Mouse (Mus musculus): ENCODE results near the gene Atp1a2. TPM values are rescaled to one million over a fixed set of nuclear protein-coding genes. Genes with fewer than 3 reads are reported as not detected.
A peak's percentile ranks its signal among the peaks of the same experiment; 100 is the strongest.

Gene Atp1a2
- polyA plus RNA-seq (2015; fragmentation: Nextera tagmentation; extraction: Ambion mirVana): 17.6 and 17.8 TPM in 2 replicates

DNA sequence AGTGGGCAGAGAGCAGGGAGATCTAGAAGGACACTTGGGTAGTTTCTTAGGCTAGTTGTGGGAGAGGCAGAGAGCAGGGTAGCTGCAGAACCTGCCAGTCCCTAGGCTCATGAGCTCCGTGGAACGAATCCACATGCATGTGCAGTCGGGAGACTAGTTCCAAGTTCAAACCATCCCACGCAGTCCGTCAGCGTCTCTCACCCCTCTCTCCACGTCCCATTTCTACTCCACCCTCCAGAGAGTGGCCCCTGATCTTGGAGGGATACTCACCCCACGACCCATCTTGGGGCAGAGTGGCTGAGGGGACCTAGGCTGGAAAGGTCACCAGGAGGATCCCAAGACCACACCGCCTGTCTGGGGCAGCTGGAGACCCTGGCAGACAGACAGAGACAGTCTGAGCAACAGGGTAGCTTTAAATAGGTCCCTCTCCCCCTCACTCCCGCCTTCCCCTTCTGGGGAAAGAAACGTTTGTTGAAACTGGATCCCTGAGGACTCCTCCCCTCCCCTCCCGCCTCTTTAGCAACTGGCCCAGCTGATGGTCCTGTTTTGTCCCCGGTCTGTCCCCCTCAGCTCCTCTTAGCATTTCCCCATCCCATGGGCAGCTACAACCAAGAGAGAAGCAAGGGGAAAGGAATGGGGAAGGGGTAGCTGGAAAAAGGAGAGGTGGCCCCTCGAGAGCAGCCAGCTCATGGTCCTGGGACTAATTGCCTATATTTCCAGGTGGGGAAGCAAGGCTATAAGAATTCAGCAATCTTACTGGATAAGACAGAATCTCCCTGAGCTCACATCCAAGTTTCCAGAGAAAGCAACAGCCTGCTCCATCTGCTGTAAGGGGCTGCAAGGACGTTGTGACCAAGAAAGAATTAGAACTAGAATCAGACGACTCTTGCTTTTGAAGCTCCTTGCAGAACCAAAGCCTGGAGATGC lies at the start of gene Atp1a2:
Atp1a2 (minus strand) TSS at position 454 of the 927 bp plus-strand sequence.
- Histone ChIP-seq H3K36me3 (ENCODE audit: poor library complexity, severe bottlenecking) (no peaks in the 10 kb centered on the region), H3K9me3 (replicated peaks) (no peaks in the 10 kb centered on the region), H3K4me3 (peak within 1 kb of the TSS; percentile 27), H3K4me2 (peak within 1 kb of the TSS; percentile 46), H3K9ac (peak within 1 kb of the TSS; percentile 45), H3K4me1 (peaks cover 64% of the 10 kb centered on the region), H3K27me3 (no peaks in the 10 kb centered on the region), H3K27ac (peak within 1 kb of the TSS; percentile 73)
- peak; percentile 33; the same call in 1 of the 2 replicates for ATAC-seq
- 12% methylated on average over 16 of the region's 16 CpGs for WGBS

DNA sequence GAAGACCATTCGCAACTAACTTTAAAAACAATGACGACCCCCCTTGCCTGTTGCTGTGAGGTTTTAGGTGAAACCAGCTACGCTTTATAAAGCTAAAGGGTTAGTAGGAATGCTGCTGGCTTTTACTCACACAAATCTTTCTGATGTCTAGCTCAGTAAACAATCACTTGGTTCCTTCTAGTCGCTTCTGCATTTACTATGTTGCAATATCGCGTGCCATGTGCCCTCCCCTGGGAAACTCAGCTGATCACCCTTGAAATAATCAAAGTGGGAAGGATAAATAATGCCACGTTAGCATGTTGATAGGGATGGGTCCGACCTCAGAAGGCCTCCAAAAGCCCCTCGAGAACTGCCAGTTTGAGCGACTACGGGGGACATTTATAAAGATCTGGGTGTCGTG lies 49.5 kb upstream of the Atp1a2 start:
- no peaks in the 10 kb centered on the region for H3K9me3 ChIP-seq (replicated peaks)
- 0 out of 2 replicates have a peak overlapping the region, but pooled peaks have one; percentile 36 for H3K27ac ChIP-seq
- H3K4me2 ChIP-seq: no peak overlapping the region
- no peak overlapping the region for H3K4me3 ChIP-seq
- peaks cover 53% of the 10 kb centered on the region for H3K4me1 ChIP-seq
- 93% methylated on average over 12 of the region's 12 CpGs for whole genome bisulfite sequencing
- ATAC-seq: no peak
- no peaks in the 10 kb centered on the region for H3K27me3 ChIP-seq
- H3K36me3 ChIP-seq (ENCODE audit: poor library complexity, severe bottlenecking): no peaks in the 10 kb centered on the region
- H3K9ac ChIP-seq: no peak overlapping the region

DNA sequence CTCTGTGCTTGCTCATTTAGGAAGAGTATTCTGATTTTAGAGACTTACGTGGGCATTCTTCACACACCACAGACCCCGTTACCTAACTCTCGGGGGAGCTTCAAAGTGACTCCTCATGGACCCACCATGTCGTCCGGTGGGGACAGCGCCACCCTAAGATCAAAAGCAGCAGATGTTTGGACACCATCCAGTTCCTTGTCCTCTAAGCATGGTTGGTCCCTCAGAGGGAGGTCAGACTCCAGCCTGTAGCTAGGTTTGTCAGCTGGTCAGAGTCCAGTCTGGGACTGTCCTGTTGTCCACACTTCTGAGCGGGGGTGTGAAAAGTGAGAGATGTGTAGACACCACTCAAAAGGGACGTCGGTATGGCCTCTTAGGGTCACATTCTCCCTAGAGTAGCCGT lies 48.8 kb upstream of the Atp1a2 start:
- Histone ChIP-seq H3K27ac (no peak overlapping the region), H3K4me1 (peaks cover 55% of the 10 kb centered on the region), H3K4me2 (no peak overlapping the region), H3K27me3 (no peaks in the 10 kb centered on the region), H3K4me3 (no peak overlapping the region), H3K9ac (no peak overlapping the region), H3K36me3 (ENCODE audit: poor library complexity, severe bottlenecking) (no peaks in the 10 kb centered on the region), H3K9me3 (replicated peaks) (no peaks in the 10 kb centered on the region)
- whole genome bisulfite sequencing: 91% methylated on average over 10 of the region's 10 CpGs
- ATAC-seq: no peak

DNA sequence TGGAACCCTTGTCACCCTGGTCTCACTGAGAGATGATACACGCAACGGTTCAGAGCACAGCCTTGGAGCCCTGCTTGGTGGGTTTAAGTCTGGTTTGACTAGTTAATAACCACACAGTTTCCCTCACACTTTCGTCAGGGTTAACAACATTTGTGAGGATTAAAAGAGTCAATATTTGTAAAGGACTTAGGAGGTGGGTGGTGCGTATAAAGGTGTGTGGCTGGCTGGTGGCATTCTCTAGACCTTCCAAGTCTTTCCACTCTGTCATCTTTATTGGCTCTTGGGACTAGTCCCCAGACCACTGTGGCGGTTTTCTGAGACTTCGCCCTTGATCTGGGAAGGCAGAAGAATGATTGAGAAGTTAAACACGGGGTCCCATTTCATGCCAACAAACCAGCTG lies 47.0 kb upstream of the Atp1a2 start:
- 95% methylated on average over 7 of the region's 7 CpGs for WGBS
- no peak overlapping the region for H3K4me3 ChIP-seq
- H3K9ac ChIP-seq: no peak overlapping the region

DNA sequence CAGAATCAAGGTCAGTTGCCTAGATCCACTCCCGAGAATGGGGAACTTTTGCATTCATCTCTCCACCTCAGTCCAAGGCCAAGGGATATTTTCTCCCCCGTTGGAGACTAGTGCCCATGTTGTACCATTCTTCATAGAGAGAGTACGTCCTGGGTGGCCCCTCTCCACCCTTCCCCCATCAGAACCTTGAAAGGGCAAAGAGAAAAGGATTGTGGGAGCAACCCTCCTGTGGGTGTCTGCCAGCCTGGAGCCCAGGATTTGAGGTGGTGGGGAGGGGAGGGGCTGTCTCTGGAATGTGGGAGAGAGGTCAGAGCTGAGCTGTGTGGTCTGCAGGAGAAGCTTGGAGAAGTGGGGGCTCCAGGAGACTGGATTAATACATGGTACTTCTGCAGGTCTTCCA lies 46.0 kb upstream of the Atp1a2 start:
- H3K36me3 ChIP-seq (ENCODE audit: poor library complexity, severe bottlenecking): no peaks in the 10 kb centered on the region
- H3K9me3 ChIP-seq (replicated peaks): no peaks in the 10 kb centered on the region
- H3K27me3 ChIP-seq: no peaks in the 10 kb centered on the region
- H3K4me1 ChIP-seq: peaks cover 40% of the 10 kb centered on the region
- 39% methylated on average over 3 of the region's 3 CpGs for WGBS
- H3K9ac ChIP-seq: no peak overlapping the region
- no peak overlapping the region for H3K4me3 ChIP-seq
- 0 out of 2 replicates have a peak overlapping the region, but pooled peaks have one; percentile 6 for H3K27ac ChIP-seq
- H3K4me2 ChIP-seq: no peak overlapping the region
- no peak for ATAC-seq

More for the DNA sequence above, 47.0 kb upstream of the Atp1a2 start:
- Histone ChIP-seq H3K36me3 (ENCODE audit: poor library complexity, severe bottlenecking) (no peaks in the 10 kb centered on the region), H3K27ac (no peak overlapping the region), H3K9me3 (replicated peaks) (no peaks in the 10 kb centered on the region), H3K4me1 (peaks cover 49% of the 10 kb centered on the region), H3K27me3 (no peaks in the 10 kb centered on the region), H3K4me2 (no peak overlapping the region)
- no peak for ATAC-seq

DNA sequence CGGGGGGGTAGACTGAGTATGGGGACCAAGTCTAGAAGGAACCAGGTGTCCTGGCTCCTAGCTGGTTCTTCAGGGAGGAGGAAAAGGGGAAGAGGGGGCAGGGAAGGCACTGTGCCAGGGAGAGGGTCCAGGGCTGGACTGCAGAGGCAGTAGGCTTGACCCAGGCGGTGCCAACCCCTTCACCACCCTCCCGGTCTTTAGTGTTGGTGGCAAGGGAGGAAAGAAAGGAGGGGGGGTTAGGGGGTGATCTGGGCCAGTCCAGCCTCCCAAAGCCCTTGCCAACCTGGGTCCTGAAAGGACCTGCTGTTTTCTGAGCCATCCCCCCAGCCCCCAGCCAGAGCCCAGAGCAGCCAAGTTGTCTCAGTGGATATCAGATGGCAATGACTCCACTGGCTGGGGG lies 44.9 kb upstream of the Atp1a2 start:
- Histone ChIP-seq H3K9me3 (replicated peaks) (no peaks in the 10 kb centered on the region), H3K9ac (no peak overlapping the region), H3K27ac (no peak overlapping the region), H3K4me2 (peak overlapping the region; percentile 71), H3K4me1 (peaks cover 37% of the 10 kb centered on the region), H3K4me3 (peak overlapping the region; percentile 53; the same call in 1 of the 2 replicates), H3K27me3 (no peaks in the 10 kb centered on the region), H3K36me3 (ENCODE audit: poor library complexity, severe bottlenecking) (no peaks in the 10 kb centered on the region)
- 80% methylated on average over 3 of the region's 3 CpGs for WGBS
- ATAC-seq: peak; percentile 20; the same call in 1 of the 2 replicates

DNA sequence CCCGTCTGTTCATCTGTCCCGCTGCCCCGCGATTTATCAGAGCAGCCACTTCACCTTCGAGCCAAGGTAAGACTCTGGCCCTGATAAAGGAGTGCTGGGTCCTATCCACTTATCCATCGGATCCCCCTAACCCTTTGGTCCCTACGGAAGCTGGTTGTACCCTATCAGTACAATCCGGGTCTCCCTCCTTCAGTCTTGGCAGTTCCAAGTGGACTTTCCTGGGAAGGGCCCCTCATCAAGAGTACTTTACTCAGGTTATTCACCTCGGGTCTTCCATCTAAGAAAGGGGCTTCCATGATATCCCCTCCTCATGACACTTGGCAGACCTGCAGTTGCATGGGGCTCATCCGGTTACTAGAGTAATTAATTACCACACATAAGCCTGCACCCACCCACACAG lies 43.5 kb upstream of the Atp1a2 start:
- H3K4me3 ChIP-seq: peak overlapping the region; percentile 53
- ATAC-seq: no peak; the same call in 1 of the 2 replicates
- H3K4me2 ChIP-seq: peak overlapping the region; percentile 71
- H3K9ac ChIP-seq: peak overlapping the region; percentile 57
- no peaks in the 10 kb centered on the region for H3K27me3 ChIP-seq
- peaks cover 37% of the 10 kb centered on the region for H3K4me1 ChIP-seq
- H3K9me3 ChIP-seq (replicated peaks): no peaks in the 10 kb centered on the region
- 13% methylated on average over 10 of the region's 10 CpGs for WGBS
- peak overlapping the region; percentile 1; the same call in 1 of the 2 replicates for H3K27ac ChIP-seq
- H3K36me3 ChIP-seq (ENCODE audit: poor library complexity, severe bottlenecking): no peaks in the 10 kb centered on the region

DNA sequence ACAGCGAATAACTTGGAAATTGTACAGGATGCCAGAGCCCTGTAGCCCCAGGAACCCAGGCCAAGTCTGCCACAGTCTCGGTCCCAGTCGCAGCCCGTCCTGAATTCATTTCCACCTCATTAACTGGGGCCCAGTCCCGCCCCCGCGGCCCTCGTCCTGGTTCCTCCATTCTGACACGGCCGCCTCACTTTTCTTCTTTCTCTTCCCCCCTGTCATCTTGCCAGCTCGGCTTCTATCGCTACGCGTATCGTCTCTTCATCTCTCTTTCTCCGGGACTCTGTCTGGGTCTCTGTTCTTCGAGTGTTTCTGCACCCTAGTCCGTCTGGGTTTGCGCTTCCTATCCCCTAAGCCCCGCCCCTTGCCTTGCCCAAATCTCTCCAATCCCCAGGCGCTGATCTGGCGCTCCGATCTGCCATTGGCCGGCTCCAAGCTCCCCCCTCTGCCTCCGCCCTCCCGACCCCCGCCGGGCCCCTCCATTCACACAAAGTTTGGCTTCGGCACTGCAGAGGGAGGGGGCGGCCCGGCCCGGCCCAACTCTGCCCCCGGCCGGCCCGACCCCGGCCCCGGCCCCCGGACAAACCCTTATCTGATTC lies 43.0 kb upstream of the Atp1a2 start, which contains the start of gene Kcnj10:
Kcnj10 (plus strand) TSS at position 482 of the 593 bp plus-strand sequence.
- Histone ChIP-seq H3K9ac (peak within 1 kb of the TSS; percentile 57), H3K4me1 (peaks cover 37% of the 10 kb centered on the region), H3K36me3 (ENCODE audit: poor library complexity, severe bottlenecking) (no peaks in the 10 kb centered on the region), H3K4me3 (peak within 1 kb of the TSS; percentile 53), H3K27ac (peak within 1 kb of the TSS; percentile 68), H3K27me3 (no peaks in the 10 kb centered on the region), H3K9me3 (replicated peaks) (no peaks in the 10 kb centered on the region), H3K4me2 (peak within 1 kb of the TSS; percentile 71)
- WGBS: 3% methylated on average over 38 of the region's 38 CpGs
- ATAC-seq: peak; percentile 98

DNA sequence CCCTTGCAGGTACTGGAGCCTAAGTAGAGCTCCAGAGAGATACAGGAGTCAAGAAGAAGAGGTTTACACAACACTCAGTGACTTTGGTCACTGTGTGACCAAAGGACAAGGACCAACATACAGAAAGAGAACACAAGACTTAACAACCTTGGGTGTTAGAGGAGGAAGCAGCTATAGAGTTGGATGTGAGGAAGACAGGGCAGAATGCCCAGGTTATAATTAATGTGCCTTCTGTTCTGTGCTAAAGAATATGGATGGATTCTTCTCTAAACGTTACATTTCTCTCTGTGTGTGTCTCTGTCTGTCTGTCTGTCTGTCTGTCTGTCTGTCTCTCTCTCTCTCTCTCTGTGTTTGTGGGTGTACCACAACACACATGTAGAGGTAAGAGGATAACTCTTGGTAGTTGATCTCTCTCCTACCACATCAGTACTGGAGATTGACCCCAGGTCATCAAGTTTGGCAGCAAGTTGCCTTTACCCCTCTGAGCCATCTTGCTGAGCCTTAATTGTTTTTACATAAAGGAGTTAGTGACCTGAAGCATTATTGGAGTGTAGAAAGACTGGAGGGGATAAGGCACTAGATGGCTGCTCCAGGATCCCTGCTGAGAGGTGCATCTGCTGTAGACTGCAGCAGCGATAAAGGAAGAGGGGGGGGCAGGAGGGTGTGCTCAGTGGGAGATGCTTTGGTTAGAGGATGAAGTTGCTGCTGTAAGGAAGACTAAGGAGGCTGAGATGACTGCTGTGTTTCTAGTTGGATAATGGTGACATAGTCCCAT lies 39.7 kb upstream of the Atp1a2 start:
- Histone ChIP-seq H3K4me2 (no peak overlapping the region), H3K4me3 (no peak overlapping the region), H3K27ac (no peak overlapping the region), H3K4me1 (peaks cover 25% of the 10 kb centered on the region), H3K9me3 (replicated peaks) (no peaks in the 10 kb centered on the region), H3K9ac (no peak overlapping the region), H3K27me3 (no peaks in the 10 kb centered on the region), H3K36me3 (ENCODE audit: poor library complexity, severe bottlenecking) (no peaks in the 10 kb centered on the region)
- ATAC-seq: no peak
- WGBS: 20% methylated on average over 2 of the region's 2 CpGs

DNA sequence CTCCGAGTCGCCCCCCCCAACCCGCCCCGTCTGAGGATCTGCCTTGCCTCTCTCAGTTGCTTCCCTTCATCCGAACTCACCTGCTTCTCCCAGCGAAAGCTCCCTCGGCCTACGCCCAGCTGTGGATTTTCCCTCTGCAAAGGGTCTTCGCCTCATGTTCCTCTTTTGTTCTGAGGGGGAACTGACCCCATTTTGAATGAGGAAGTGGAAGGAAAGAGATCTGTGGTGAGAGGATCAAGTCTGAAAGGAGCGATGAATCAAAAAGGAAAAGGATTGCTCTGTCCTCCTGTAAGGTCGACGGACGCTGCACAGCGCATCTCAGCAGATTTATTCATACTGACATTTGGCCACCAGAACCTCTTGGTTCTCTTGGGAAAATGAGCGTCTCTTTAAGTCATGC lies 37.9 kb upstream of the Atp1a2 start:
- 78% methylated on average over 15 of the region's 15 CpGs for WGBS
- no peaks in the 10 kb centered on the region for H3K27me3 ChIP-seq
- no peak for ATAC-seq
- no peak overlapping the region for H3K4me3 ChIP-seq
- no peak overlapping the region for H3K4me2 ChIP-seq
- H3K4me1 ChIP-seq: peaks cover 9% of the 10 kb centered on the region
- no peak overlapping the region for H3K27ac ChIP-seq
- no peaks in the 10 kb centered on the region for H3K9me3 ChIP-seq (replicated peaks)
- no peak overlapping the region for H3K9ac ChIP-seq
- H3K36me3 ChIP-seq (ENCODE audit: poor library complexity, severe bottlenecking): no peaks in the 10 kb centered on the region

DNA sequence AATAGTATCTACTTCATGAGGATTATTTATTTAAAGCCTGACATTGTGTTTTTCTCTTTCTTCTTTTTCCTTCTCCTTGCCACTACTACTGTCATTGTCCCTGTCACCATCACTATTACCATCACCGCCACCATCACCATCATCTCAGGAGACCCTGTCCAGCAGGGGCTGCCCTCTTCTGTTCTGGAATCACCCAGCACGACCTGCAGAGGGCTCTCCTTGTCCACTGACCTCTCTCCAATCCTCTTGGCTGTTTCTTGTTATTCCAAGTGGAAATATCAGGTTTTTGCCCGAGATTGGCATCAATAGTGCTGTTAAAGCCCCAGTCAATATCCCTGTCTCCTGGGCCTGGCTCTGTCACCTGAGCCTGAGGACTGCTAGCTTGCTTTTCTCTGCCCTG lies 35.6 kb upstream of the Atp1a2 start:
- Histone ChIP-seq H3K4me3 (no peak overlapping the region), H3K4me1 (peaks cover 15% of the 10 kb centered on the region), H3K36me3 (ENCODE audit: poor library complexity, severe bottlenecking) (no peaks in the 10 kb centered on the region), H3K9me3 (replicated peaks) (no peaks in the 10 kb centered on the region), H3K9ac (peak overlapping the region; percentile 23; the same call in 1 of the 2 replicates), H3K27me3 (no peaks in the 10 kb centered on the region), H3K4me2 (no peak overlapping the region), H3K27ac (no peak overlapping the region)
- ATAC-seq: no peak; the same call in 1 of the 2 replicates
- WGBS: 15% methylated on average over 3 of the region's 3 CpGs

Measured in forebrain, embryonic 13.5 days (tissue).